Mouse (Mus musculus): ENCODE data around the gene Dip2b. TPM values are rescaled to one million over a fixed set of nuclear protein-coding genes. Genes with fewer than 3 reads are reported as not detected.

The Dip2b gene
- polyA plus RNA-seq (2011; ENCODE audit: insufficient read depth, insufficient read length, low replicate concordance, missing spikeins) = 3.3 and 7.1 TPM in 2 replicates

- Histone ChIP-seq H3K27ac (ENCODE audit: control insufficient read depth, insufficient read depth, low read depth, low read length, poor library complexity) (peak within 1 kb of the TSS; percentile 94), H3K4me3 (replicated peaks; ENCODE audit: control insufficient read depth, low read depth, low read length) (peak within 1 kb of the TSS; percentile 59), H3K4me1 (ENCODE audit: control insufficient read depth, insufficient read depth, low read length) (peaks cover 8% of the 10 kb centered on the region)
- under 1% methylated on average over 68 of the region's 68 CpGs for WGBS
- TF ChIP-seq CTCF (IDR thresholded peaks at IDR 0.05; ENCODE audit: control insufficient read depth, insufficient read depth, low read length) (peak; percentile 95), POLR2A (IDR thresholded peaks at IDR 0.05; ENCODE audit: borderline replicate concordance, control insufficient read depth, low read depth, low read length) (peak; percentile 70; the same call in 1 of the 2 replicates)
These were observed at the start of gene Dip2b for GRCm38 (mm10) chr15:100038470-100038971. Gene Dip2b, plus strand, starts transcription at chr15:100038664.

GRCm38 (mm10) chr15:99993100-99993499 is 45.4 kb upstream of the Dip2b start:
- H3K27ac ChIP-seq (ENCODE audit: control insufficient read depth, insufficient read depth, low read depth, low read length, poor library complexity) = no peak overlapping the region
- no peaks in the 10 kb centered on the region for H3K4me1 ChIP-seq (ENCODE audit: control insufficient read depth, insufficient read depth, low read length)
- H3K4me3 ChIP-seq (replicated peaks; ENCODE audit: control insufficient read depth, low read depth, low read length) = no peak overlapping the region
- 86% methylated on average over 1 of the region's 1 CpGs for WGBS
- TF ChIP-seq POLR2A (IDR thresholded peaks at IDR 0.05; ENCODE audit: borderline replicate concordance, control insufficient read depth, low read depth, low read length) = no peak
- no peak for TF ChIP-seq CTCF (IDR thresholded peaks at IDR 0.05; ENCODE audit: control insufficient read depth, insufficient read depth, low read length)

GRCm38 (mm10) chr15:99997114-99997804 is 41.2 kb upstream of the Dip2b start:
- no peak for TF ChIP-seq POLR2A (IDR thresholded peaks at IDR 0.05; ENCODE audit: borderline replicate concordance, control insufficient read depth, low read depth, low read length)
- no peak for TF ChIP-seq CTCF (IDR thresholded peaks at IDR 0.05; ENCODE audit: control insufficient read depth, insufficient read depth, low read length)
- WGBS = 90% methylated on average over 6 of the region's 6 CpGs
- Histone ChIP-seq H3K4me3 (replicated peaks; ENCODE audit: control insufficient read depth, low read depth, low read length) (no peak overlapping the region), H3K4me1 (ENCODE audit: control insufficient read depth, insufficient read depth, low read length) (no peaks in the 10 kb centered on the region), H3K27ac (ENCODE audit: control insufficient read depth, insufficient read depth, low read depth, low read length, poor library complexity) (no peak overlapping the region)

GRCm38 (mm10) chr15:99999390-99999789 is 39.1 kb upstream of the Dip2b start:
- Histone ChIP-seq H3K27ac (ENCODE audit: control insufficient read depth, insufficient read depth, low read depth, low read length, poor library complexity) (no peak overlapping the region), H3K4me3 (replicated peaks; ENCODE audit: control insufficient read depth, low read depth, low read length) (no peak overlapping the region), H3K4me1 (ENCODE audit: control insufficient read depth, insufficient read depth, low read length) (no peaks in the 10 kb centered on the region)
- 55% methylated on average over 1 of the region's 1 CpGs for WGBS
- TF ChIP-seq POLR2A (IDR thresholded peaks at IDR 0.05; ENCODE audit: borderline replicate concordance, control insufficient read depth, low read depth, low read length) = no peak
- TF ChIP-seq CTCF (IDR thresholded peaks at IDR 0.05; ENCODE audit: control insufficient read depth, insufficient read depth, low read length) = no peak

GRCm38 (mm10) chr15:100004677-100005273 is 33.7 kb upstream of the Dip2b start:
- 39% methylated on average over 7 of the region's 7 CpGs for WGBS

GRCm38 (mm10) chr15:100006180-100006579 is 32.3 kb upstream of the Dip2b start:
- TF ChIP-seq POLR2A (IDR thresholded peaks at IDR 0.05; ENCODE audit: borderline replicate concordance, control insufficient read depth, low read depth, low read length) = no peak
- TF ChIP-seq CTCF (IDR thresholded peaks at IDR 0.05; ENCODE audit: control insufficient read depth, insufficient read depth, low read length) = no peak
- H3K4me3 ChIP-seq (replicated peaks; ENCODE audit: control insufficient read depth, low read depth, low read length) = no peak overlapping the region
- no peak overlapping the region for H3K27ac ChIP-seq (ENCODE audit: control insufficient read depth, insufficient read depth, low read depth, low read length, poor library complexity)
- no peaks in the 10 kb centered on the region; the same call in 1 of the 2 replicates for H3K4me1 ChIP-seq (ENCODE audit: control insufficient read depth, insufficient read depth, low read length)

More at GRCm38 (mm10) chr15:100004677-100005273, 33.7 kb upstream of the Dip2b start:
- Histone ChIP-seq H3K27ac (ENCODE audit: control insufficient read depth, insufficient read depth, low read depth, low read length, poor library complexity) (no peak overlapping the region), H3K4me3 (replicated peaks; ENCODE audit: control insufficient read depth, low read depth, low read length) (peak overlapping the region; percentile 15), H3K4me1 (ENCODE audit: control insufficient read depth, insufficient read depth, low read length) (no peaks in the 10 kb centered on the region; the same call in 1 of the 2 replicates)
- TF ChIP-seq CTCF (IDR thresholded peaks at IDR 0.05; ENCODE audit: control insufficient read depth, insufficient read depth, low read length) = no peak
- TF ChIP-seq POLR2A (IDR thresholded peaks at IDR 0.05; ENCODE audit: borderline replicate concordance, control insufficient read depth, low read depth, low read length) = no peak

- WGBS = 76% methylated on average over 6 of the region's 6 CpGs
- Histone ChIP-seq H3K4me3 (replicated peaks; ENCODE audit: control insufficient read depth, low read depth, low read length) (no peak overlapping the region), H3K4me1 (ENCODE audit: control insufficient read depth, insufficient read depth, low read length) (no peaks in the 10 kb centered on the region), H3K27ac (ENCODE audit: control insufficient read depth, insufficient read depth, low read depth, low read length, poor library complexity) (no peak overlapping the region)
- TF ChIP-seq CTCF (IDR thresholded peaks at IDR 0.05; ENCODE audit: control insufficient read depth, insufficient read depth, low read length) = no peak
- no peak for TF ChIP-seq POLR2A (IDR thresholded peaks at IDR 0.05; ENCODE audit: borderline replicate concordance, control insufficient read depth, low read depth, low read length)
These were observed 20.1 kb upstream of the Dip2b start for GRCm38 (mm10) chr15:100018280-100018899.

GRCm38 (mm10) chr15:100021175-100021574 is 17.3 kb upstream of the Dip2b start:
- no peaks in the 10 kb centered on the region; the same call in 1 of the 2 replicates for H3K4me1 ChIP-seq (ENCODE audit: control insufficient read depth, insufficient read depth, low read length)
- H3K4me3 ChIP-seq (replicated peaks; ENCODE audit: control insufficient read depth, low read depth, low read length) = no peak overlapping the region
- no peak overlapping the region for H3K27ac ChIP-seq (ENCODE audit: control insufficient read depth, insufficient read depth, low read depth, low read length, poor library complexity)
- WGBS = 96% methylated on average over 1 of the region's 1 CpGs
- TF ChIP-seq CTCF (IDR thresholded peaks at IDR 0.05; ENCODE audit: control insufficient read depth, insufficient read depth, low read length) = no peak
- no peak for TF ChIP-seq POLR2A (IDR thresholded peaks at IDR 0.05; ENCODE audit: borderline replicate concordance, control insufficient read depth, low read depth, low read length)
